Mouse (Mus musculus) liver, embryonic 14.5 days (tissue): ENCODE measurements around the gene Sema4d.

ENCODE experiments used
- CTCF ChIP-seq: IDR thresholded peaks from 2 replicates; pipeline ENCODE4 v1.5.1; 2016; ENCODE audit warnings: antibody characterized with exemption, low read depth, control low read depth
- EP300 ChIP-seq: IDR thresholded peaks from 2 replicates; pipeline ENCODE4 v1.6.1; 2016; ENCODE audit warnings: antibody characterized with exemption, low read depth

DNA sequence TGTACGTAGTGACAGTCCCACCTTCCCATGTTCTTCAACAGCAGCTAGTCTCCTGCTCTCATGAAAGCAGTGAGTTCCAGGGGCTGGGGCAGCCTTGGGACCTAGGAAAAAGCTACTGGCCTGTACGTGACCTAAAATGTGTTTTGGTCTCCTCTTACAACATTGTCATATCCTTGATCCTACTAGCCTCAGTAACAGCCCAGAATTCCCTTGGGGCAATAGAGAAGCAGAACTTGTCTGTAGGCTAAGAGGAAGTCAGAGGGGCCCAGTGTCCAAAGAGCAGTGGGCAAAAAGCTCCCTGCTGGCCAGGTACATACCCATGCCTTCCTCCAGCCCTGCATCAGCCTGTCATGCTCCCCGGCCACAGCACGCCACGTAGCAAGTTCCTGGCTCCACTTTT is 106.6 kb downstream of the Sema4d start:
- TF ChIP-seq EP300 (no peak), CTCF (no peak)
